Mouse (Mus musculus) cerebellum, adult 2 months (tissue): Measurements from ENCODE around the gene Pigw. TPM values are rescaled to one million over a fixed set of nuclear protein-coding genes. Genes with fewer than 3 reads are reported as not detected.

Experiments
- DNase-seq, 2 experiments: peaks; one replicate each; pipeline ENCODE4 v3.0.0; 2021
- H3K27ac ChIP-seq: fragments of 200-500 bp; 2 replicates; pipeline ENCODE4 v1.5.1; 2012; ENCODE audit warnings: low read length, control low read depth, inconsistent platforms; ENCODE audit not compliant: insufficient read depth
- H3K27me3 ChIP-seq: fragments of 200-500 bp; 2 replicates; pipeline ENCODE4 v1.6.1; 2012; ENCODE audit warnings: inconsistent platforms, mild to moderate bottlenecking, low read length, moderate library complexity; ENCODE audit not compliant: control insufficient read depth, insufficient read depth
- H3K4me1 ChIP-seq: fragments of 200-500 bp; 2 replicates; pipeline ENCODE4 v1.6.1; 2011; ENCODE audit warnings: low read length; ENCODE audit not compliant: control insufficient read depth, insufficient read depth
- H3K4me3 ChIP-seq: fragments of 200-500 bp; replicated peaks from 2 replicates; pipeline ENCODE3; 2011; ENCODE audit warnings: mild to moderate bottlenecking, low read depth, low read length, control low read depth; ENCODE audit not compliant: insufficient read depth
- CTCF ChIP-seq: fragments of 200-500 bp; IDR thresholded peaks from 2 replicates; pipeline ENCODE4 v1.5.1; 2011; ENCODE audit warnings: low read depth, mild to moderate bottlenecking, control low read depth, low read length, moderate library complexity, borderline replicate concordance; ENCODE audit not compliant: insufficient read depth
- POLR2A ChIP-seq: fragments of 200-500 bp; IDR thresholded peaks from 2 replicates; pipeline ENCODE4 v1.6.1; 2011; ENCODE audit warnings: low read length, control low read depth, borderline replicate concordance; ENCODE audit not compliant: insufficient read depth
- WGBS: fragments of 180-500 bp; shearing (Covaris S2); methylation state at CpG from one replicate; pipeline ENCODE4 v1.1.7; 2018; 5-methylcytosine and 5-hydroxymethylcytosine counted together
- polyA plus RNA-seq: library from polyadenylated mRNA; depleted of rRNA; stranded (reverse); fragments of >200 nt; gene quantifications from 2 replicates; pipeline ENCODE4 v1.2.3, GENCODE M21; 2012; rRNA removed

The Pigw gene
- polyA plus RNA-seq, result 2.8 and 2.9 TPM in 2 replicates

GRCm38 (mm10) chr11:84879772-84880464 lies at the start of gene Pigw, which contains the start of gene Myo19:
Gene Pigw, minus strand, starts transcription at chr11:84880285.
Gene Myo19, plus strand, starts transcription at chr11:84880148.
- H3K4me1 ChIP-seq, result no peaks in the 10 kb centered on the region
- H3K27me3 ChIP-seq, result no peaks in the 10 kb centered on the region
- WGBS, result 1% methylated on average over 81 of the region's 81 CpGs
- H3K27ac ChIP-seq, result peak within 1 kb of the TSS; percentile 29
- no peak for TF ChIP-seq CTCF
- TF ChIP-seq POLR2A, result 0 out of 2 replicates have a peak, but pooled peaks have one; percentile 48
- peak; percentile 84 to 85 for DNase-seq
- H3K4me3 ChIP-seq, result peak within 1 kb of the TSS; percentile 66

DNA sequence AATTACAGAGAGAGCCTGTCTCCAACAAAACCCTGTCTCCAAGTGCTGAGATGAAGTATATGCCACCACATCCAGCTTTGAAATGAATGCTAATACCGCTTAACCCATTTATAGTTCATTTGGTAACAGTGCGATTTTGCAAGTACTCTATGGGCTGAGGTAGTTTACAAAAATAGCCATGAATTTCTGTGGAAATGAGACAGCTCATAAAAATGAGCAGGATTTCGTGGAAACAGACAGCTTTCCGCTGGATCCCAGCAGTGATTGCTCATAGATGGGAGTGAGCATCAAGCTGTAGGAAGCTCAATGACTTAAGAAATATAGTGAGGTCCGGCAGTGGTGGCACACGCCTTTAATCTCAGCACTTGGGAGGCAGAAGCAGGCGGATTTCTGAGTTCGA lies 40.9 kb upstream of the Pigw start:
- 81% methylated on average over 8 of the region's 8 CpGs for WGBS
- Histone ChIP-seq H3K4me1 (no peaks in the 10 kb centered on the region; the same call in 1 of the 2 replicates), H3K4me3 (no peak overlapping the region), H3K27ac (no peak overlapping the region), H3K27me3 (no peaks in the 10 kb centered on the region)
- DNase-seq, result no peak
- TF ChIP-seq CTCF, result no peak
- no peak for TF ChIP-seq POLR2A

GRCm38 (mm10) chr11:84919951-84920350 lies 39.9 kb upstream of the Pigw start:
- DNase-seq, result no peak
- no peaks in the 10 kb centered on the region for H3K27me3 ChIP-seq
- TF ChIP-seq POLR2A, result no peak
- TF ChIP-seq CTCF, result no peak
- H3K4me3 ChIP-seq, result no peak overlapping the region
- WGBS, result 77% methylated on average over 7 of the region's 7 CpGs
- H3K4me1 ChIP-seq, result no peaks in the 10 kb centered on the region; the same call in 1 of the 2 replicates
- H3K27ac ChIP-seq, result no peak overlapping the region

- Histone ChIP-seq H3K27ac (no peak overlapping the region), H3K27me3 (no peaks in the 10 kb centered on the region), H3K4me3 (no peak overlapping the region), H3K4me1 (no peaks in the 10 kb centered on the region; the same call in 1 of the 2 replicates)
- TF ChIP-seq POLR2A, result no peak
- TF ChIP-seq CTCF, result peak; percentile 38; the same call in 1 of the 2 replicates
- WGBS, result 17% methylated on average over 3 of the region's 3 CpGs
- peak in 1 of 2 experiments; percentile 32 for DNase-seq
Measured at GRCm38 (mm10) chr11:84919276-84919675, 39.2 kb upstream of the Pigw start.

DNA sequence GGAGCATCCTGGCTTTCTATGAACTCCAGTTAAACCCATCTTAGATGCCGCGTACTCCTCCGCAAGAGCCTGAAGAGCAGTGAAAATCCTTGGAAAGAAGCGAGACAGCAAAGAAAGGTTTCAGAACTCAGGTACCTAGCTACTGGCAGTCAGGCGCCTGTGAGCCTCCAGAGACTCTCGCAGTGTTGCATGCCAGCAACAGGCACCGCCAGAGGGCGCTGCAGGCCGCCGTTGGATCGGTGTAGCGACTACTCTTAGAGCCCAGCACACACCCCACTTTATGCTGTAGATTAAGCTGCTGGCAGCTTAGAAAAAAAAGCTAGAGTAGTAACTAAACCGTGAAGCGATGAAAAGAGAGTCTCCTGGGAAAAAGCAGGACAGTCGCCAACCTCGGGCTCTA lies 38.3 kb upstream of the Pigw start:
- Histone ChIP-seq H3K27me3 (no peaks in the 10 kb centered on the region), H3K4me3 (no peak overlapping the region), H3K27ac (no peak overlapping the region), H3K4me1 (no peaks in the 10 kb centered on the region; the same call in 1 of the 2 replicates)
- DNase-seq, result peak; percentile 87 to 95
- WGBS, result 2% methylated on average over 16 of the region's 16 CpGs
- TF ChIP-seq CTCF (peak; percentile 93), POLR2A (no peak)

DNA sequence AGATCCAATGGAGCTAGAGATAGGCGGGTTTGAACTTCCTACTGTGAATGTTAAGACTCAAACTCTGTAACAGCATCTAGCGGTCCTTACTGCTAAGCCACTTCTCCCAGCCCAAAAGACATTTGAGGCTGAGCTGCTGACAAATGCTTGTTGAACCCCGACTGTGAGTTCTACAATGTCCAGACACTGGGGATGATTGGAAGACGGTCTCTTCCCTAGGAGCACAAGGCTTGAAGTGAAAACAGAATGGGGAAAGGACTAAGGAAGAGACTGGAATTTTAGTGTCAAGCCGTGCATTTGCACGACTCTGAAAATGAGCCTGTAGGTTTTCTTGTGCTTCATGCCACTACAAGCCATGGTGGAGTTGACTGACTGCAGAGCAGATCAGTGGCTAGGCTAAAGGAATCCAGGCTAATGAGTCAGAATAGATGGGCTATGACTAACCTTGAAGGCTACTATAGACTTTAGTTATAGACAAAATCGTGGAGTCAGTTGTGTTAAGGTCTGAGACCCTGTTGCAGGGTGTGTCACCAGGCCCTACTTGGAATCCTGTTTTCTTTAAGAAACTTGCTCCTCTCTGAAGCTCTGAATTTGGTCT lies 36.7 kb upstream of the Pigw start:
- Histone ChIP-seq H3K27ac (no peak overlapping the region; the same call in 1 of the 2 replicates), H3K4me3 (peak overlapping the region; percentile 65), H3K4me1 (no peaks in the 10 kb centered on the region; the same call in 1 of the 2 replicates), H3K27me3 (no peaks in the 10 kb centered on the region)
- peak in 1 of 2 experiments; percentile 16 for DNase-seq
- TF ChIP-seq POLR2A (no peak), CTCF (no peak)
- 44% methylated on average over 7 of the region's 7 CpGs for WGBS

GRCm38 (mm10) chr11:84916053-84916702 lies 36.1 kb upstream of the Pigw start, which contains the start of gene Znhit3:
Gene Znhit3, minus strand, starts transcription at chr11:84916366.
- Histone ChIP-seq H3K27me3 (no peaks in the 10 kb centered on the region), H3K4me1 (no peaks in the 10 kb centered on the region; the same call in 1 of the 2 replicates), H3K27ac (peak within 1 kb of the TSS; percentile 1; the same call in 1 of the 2 replicates), H3K4me3 (peak within 1 kb of the TSS; percentile 65)
- TF ChIP-seq CTCF, result no peak
- TF ChIP-seq POLR2A, result peak; percentile 61; the same call in 1 of the 2 replicates
- 2% methylated on average over 34 of the region's 34 CpGs for WGBS
- DNase-seq, result peak; percentile 85 to 90
